Mouse (Mus musculus): Measurements from ENCODE around the gene Rnf215.

DNA sequence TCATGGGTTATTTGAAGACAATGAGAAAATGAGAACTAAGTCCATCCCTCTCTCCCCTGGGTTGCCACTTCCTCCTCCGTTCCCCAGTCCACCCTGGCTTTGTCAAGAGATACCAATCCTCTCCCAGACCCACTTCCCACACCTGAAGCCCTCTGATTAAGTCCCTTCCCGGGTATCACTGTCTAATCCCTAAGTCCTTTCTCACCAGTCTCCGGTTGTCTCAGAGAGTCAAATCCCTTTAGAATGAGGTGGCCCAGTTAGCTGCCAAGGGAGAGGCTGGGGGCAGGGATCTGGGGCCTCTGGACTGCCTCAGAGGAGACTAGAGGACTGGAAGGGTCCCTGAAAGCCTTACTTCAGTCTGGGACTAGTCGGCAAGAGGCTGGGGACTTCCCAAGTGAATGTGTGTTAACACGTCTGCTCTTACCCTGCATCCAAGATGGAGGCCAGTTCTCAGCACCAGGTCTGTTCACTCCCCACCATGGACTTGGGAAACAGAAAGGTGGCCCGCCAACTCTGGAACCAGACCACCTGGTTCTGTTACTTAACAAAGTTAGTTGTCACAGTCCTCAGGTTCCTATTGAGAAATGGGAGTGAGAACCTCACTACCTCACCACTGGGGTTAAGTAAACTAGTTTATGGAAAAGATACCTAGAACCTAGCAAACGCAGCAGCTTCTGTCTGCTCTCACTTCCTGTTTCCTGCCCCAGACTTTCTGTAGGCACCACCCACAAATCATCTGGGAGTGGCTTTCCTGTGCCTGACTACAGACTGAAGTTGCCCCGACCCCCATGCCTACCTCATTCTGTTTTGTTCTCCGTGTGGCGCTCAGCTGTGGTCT is 12.0 kb upstream of the Rnf215 start, which contains the start of gene Sec14l2:
- TF ChIP-seq CTCF (conservative IDR thresholded peaks at IDR 0.05; ENCODE audit: insufficient read depth, insufficient read length, low read depth, low read length) (no peak), POLR2A (IDR thresholded peaks at IDR 0.05; ENCODE audit: low read depth, low read length) (no peak)
